8 mouse cellular contexts compared by ENCODE assay signal in the genomic region with DNA sequence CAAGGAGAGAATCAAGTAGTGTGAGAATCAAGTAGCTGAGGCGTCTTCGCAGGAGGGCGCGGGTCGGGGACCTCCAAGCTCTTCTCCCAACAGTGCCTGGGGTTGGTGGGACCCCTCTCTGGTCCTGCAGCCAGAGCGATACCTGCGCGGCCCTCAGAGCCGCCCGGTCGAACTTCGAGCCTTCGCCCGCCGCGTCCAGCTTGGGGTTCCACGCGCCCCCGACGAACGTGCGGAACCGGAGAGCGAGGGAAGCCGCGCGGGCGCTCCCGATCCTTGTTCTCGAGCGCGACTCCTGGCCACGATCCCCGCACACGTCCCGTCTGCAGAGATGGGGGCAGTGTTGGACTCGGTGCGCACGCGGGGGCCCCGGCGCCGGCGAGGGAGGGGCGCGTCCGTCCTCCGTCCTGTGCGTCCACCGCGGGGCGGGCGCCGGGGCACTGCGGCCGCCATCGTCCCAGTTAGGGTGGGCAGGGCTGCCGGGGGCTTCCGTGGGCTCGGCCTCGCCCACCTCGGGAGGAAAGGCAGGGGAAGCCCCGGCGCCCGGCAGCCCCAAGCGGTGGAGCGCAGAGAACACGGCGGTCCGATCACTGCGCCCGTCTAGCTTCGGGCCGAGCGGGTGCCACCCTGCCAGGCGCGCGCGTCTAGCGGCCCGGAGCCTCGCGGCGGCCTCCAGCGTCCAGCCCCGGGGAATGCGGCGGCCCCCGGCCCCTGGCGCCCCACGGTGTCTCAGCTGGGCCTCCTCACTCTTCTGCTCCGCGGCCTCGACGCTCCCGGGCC. TPM values are rescaled to one million over a fixed set of nuclear protein-coding genes. Genes with fewer than 3 reads are reported as not detected.
DNase-seq lines count a peak whose midpoint lies in the region; ATAC-seq and TF ChIP-seq lines count a peak whose summit lies in the region.

A gene (plus strand): TSS at position 556 of the 777 bp plus-strand sequence.

- H3K4me2 ChIP-seq in heart, embryonic 12.5 days, result peak within 1 kb of the TSS; percentile 81
- peak within 1 kb of the TSS; percentile 75 for H3K4me2 ChIP-seq in kidney, embryonic 15.5 days

- TF ChIP-seq CTCF in E14TG2a.4 (conservative IDR thresholded peaks at IDR 0.05; ENCODE audit: low read length), result no peak

- peak within 1 kb of the TSS; percentile 76 for H3K9ac ChIP-seq in heart, embryonic 12.5 days
- peak within 1 kb of the TSS; percentile 57 for H3K9ac ChIP-seq in kidney, embryonic 15.5 days

- H3K4me3 ChIP-seq in E14TG2a.4 (replicated peaks; ENCODE audit: low read length), result peak within 1 kb of the TSS; percentile 83
- H3K4me3 ChIP-seq in brown adipose tissue, adult 24 weeks (ENCODE audit: insufficient read depth, low read depth, low read length), result peak within 1 kb of the TSS; percentile 63
- H3K4me3 ChIP-seq in heart, embryonic 12.5 days, result peak within 1 kb of the TSS; percentile 62
- peak within 1 kb of the TSS; percentile 57 for H3K4me3 ChIP-seq in kidney, embryonic 15.5 days (replicated peaks)

- H3K4me1 ChIP-seq in E14TG2a.4 (replicated peaks; ENCODE audit: low read depth, low read length), result peaks cover 45% of the 10 kb centered on the region
- peaks cover 2% of the 10 kb centered on the region; the same call in 1 of the 2 replicates for H3K4me1 ChIP-seq in brown adipose tissue, adult 24 weeks (ENCODE audit: control insufficient read depth, insufficient read depth, insufficient read length, low read length)
- H3K4me1 ChIP-seq in heart, embryonic 12.5 days (replicated peaks), result peaks cover 5% of the 10 kb centered on the region; the same call in 1 of the 2 replicates
- H3K4me1 ChIP-seq in kidney, embryonic 15.5 days, result peaks cover 16% of the 10 kb centered on the region

- ATAC-seq in heart, embryonic 12.5 days (ENCODE audit: insufficient number of reproducible peaks, low FRiP score), result peak; percentile 66
- peak; percentile 56 for ATAC-seq in kidney, embryonic 15.5 days (replicated peaks; ENCODE audit: low FRiP score)
- no peak for ATAC-seq in monocyte, adult 5-6 weeks (replicated peaks; ENCODE audit: insufficient number of reproducible peaks, low FRiP score, low TSS enrichment, poor library complexity, severe bottlenecking)

- H3K27ac ChIP-seq in brown adipose tissue, adult 24 weeks (replicated peaks; ENCODE audit: low read depth, low read length), result peak within 1 kb of the TSS; percentile 80
- peak within 1 kb of the TSS; percentile 61 for H3K27ac ChIP-seq in heart, embryonic 12.5 days (ENCODE audit: poor library complexity, severe bottlenecking)
- peak within 1 kb of the TSS; percentile 24; the same call in 1 of the 2 replicates for H3K27ac ChIP-seq in kidney, embryonic 15.5 days

- WGBS in heart, embryonic 12.5 days, result 2% methylated on average over 83 of the region's 96 CpGs
- WGBS in kidney, embryonic 15.5 days, result 2% methylated on average over 95 of the region's 96 CpGs

- no peaks in the 10 kb centered on the region for H3K36me3 ChIP-seq in E14TG2a.4 (ENCODE audit: insufficient read depth, low read length)
- 0 out of 2 replicates have a peak, but pooled peaks cover 3% of the 10 kb centered on the region for H3K36me3 ChIP-seq in heart, embryonic 12.5 days
- H3K36me3 ChIP-seq in kidney, embryonic 15.5 days, result no peaks in the 10 kb centered on the region

- peaks cover 59% of the 10 kb centered on the region for H3K27me3 ChIP-seq in E14TG2a.4 (ENCODE audit: insufficient read depth, low read length)
- H3K27me3 ChIP-seq in heart, embryonic 12.5 days (replicated peaks), result peaks cover 59% of the 10 kb centered on the region
- H3K27me3 ChIP-seq in kidney, embryonic 15.5 days, result peaks cover 72% of the 10 kb centered on the region

- H3K9me3 ChIP-seq in E14TG2a.4 (ENCODE audit: low read length), result peaks cover 9% of the 10 kb centered on the region
- H3K9me3 ChIP-seq in heart, embryonic 12.5 days (replicated peaks), result no peaks in the 10 kb centered on the region
- 0 out of 2 replicates have a peak, but pooled peaks cover 3% of the 10 kb centered on the region for H3K9me3 ChIP-seq in kidney, embryonic 15.5 days (replicated peaks)

- peak; percentile 51 for DNase-seq in lung, postnatal 25 days (ENCODE audit: low spot score)
- no peak for DNase-seq in frontal cortex, postnatal 10 days (ENCODE audit: low spot score in 2 of 2)
- DNase-seq in layer of hippocampus, adult 18-20 months (ENCODE audit: low spot score in 2 of 2), result no peak

RNA-seq across cellular contexts. Expression of the gene that starts here (rescaled TPM):
- polyA plus RNA-seq in brown adipose tissue, adult 24 weeks (2012; ENCODE audit: insufficient read depth, insufficient read length, missing spikeins), result 2.4 and 4.0 TPM in 2 replicates
- 9.6 and 10.5 TPM in 2 replicates for polyA plus RNA-seq in heart, embryonic 12.5 days (2016; fragmentation: Nextera tagmentation; extraction: Ambion mirVana)
- 6.6 and 7.5 TPM in 2 replicates for polyA plus RNA-seq in kidney, embryonic 15.5 days (2015; fragmentation: Nextera tagmentation; extraction: Ambion mirVana)
- not detected in 3 replicates for total RNA-seq in monocyte, adult 5-6 weeks (2017)
- total RNA-seq in layer of hippocampus, adult 18-20 months (2021), result 1 to 10 TPM; 2.6 to 2.9 TPM

Comparison
In these comparisons a context has a peak if more than half of its experiments do, and no peak if none do; other contexts are left out.
1. H3K27ac ChIP-seq: peak in every context shown above with its lines; median percentile 80 in brown adipose tissue, adult 24 weeks; 61 in heart, embryonic 12.5 days; 24 in kidney, embryonic 15.5 days.